Mouse (Mus musculus): ENCODE measurements around the gene Mapk8.

The Mapk8 gene

GRCm38 (mm10) chr14:33343131-33343725 lies 103.7 kb downstream of the Mapk8 start:
- DNase-seq: no peak

- no peak for DNase-seq
Observed at GRCm38 (mm10) chr14:33338684-33339083, 108.3 kb downstream of the Mapk8 start.

GRCm38 (mm10) chr14:33335733-33336132 lies 111.2 kb downstream of the Mapk8 start:
- DNase-seq: no peak

- no peak for DNase-seq
Observed at GRCm38 (mm10) chr14:33334402-33334801, 112.6 kb downstream of the Mapk8 start.

- DNase-seq: peak; percentile 38
Observed at GRCm38 (mm10) chr14:33333833-33334232, 113.1 kb downstream of the Mapk8 start.

GRCm38 (mm10) chr14:33331627-33332026 lies 115.3 kb downstream of the Mapk8 start:
- DNase-seq: no peak

GRCm38 (mm10) chr14:33330986-33331385 lies 116.0 kb downstream of the Mapk8 start:
- no peak for DNase-seq

- DNase-seq: no peak
Observed at GRCm38 (mm10) chr14:33329297-33329805, 117.6 kb downstream of the Mapk8 start.

GRCm38 (mm10) chr14:33328369-33328768 lies 118.6 kb downstream of the Mapk8 start:
- no peak for DNase-seq

Measured in thymus, postnatal 14 days (tissue).